Mouse (Mus musculus): ENCODE data around the gene Col13a1. TPM values are rescaled to one million over a fixed set of nuclear protein-coding genes. Genes with fewer than 3 reads are reported as not detected.

Col13a1 gene
- polyA plus RNA-seq, 1 experiment = 0.43 TPM

GRCm38 (mm10) chr10:61936211-61937121 is 42.4 kb downstream of the Col13a1 start:
- Histone ChIP-seq H3K27ac (ENCODE audit: control insufficient read depth, insufficient read depth, low read depth, low read length) (no peak overlapping the region), H3K36me3 (ENCODE audit: control insufficient read depth, insufficient read depth, low read length) (no peaks in the 10 kb centered on the region), H3K27me3 (ENCODE audit: control insufficient read depth, insufficient read depth, low read length) (no peaks in the 10 kb centered on the region), H3K4me1 (ENCODE audit: control insufficient read depth, insufficient read depth, low read length) (peaks cover 9% of the 10 kb centered on the region), H3K4me3 (ENCODE audit: control insufficient read depth, low read depth, low read length) (no peak overlapping the region)
- no peak for TF ChIP-seq POLR2A (IDR thresholded peaks at IDR 0.05; ENCODE audit: control insufficient read depth, low read depth, low read length)
- TF ChIP-seq CTCF (IDR thresholded peaks at IDR 0.05; ENCODE audit: control insufficient read depth, insufficient read depth, insufficient replicate concordance, low read depth, low read length) = no peak

- Histone ChIP-seq H3K27ac (ENCODE audit: control insufficient read depth, insufficient read depth, low read depth, low read length) (no peak overlapping the region), H3K36me3 (ENCODE audit: control insufficient read depth, insufficient read depth, low read length) (no peaks in the 10 kb centered on the region), H3K4me3 (ENCODE audit: control insufficient read depth, low read depth, low read length) (no peak overlapping the region), H3K27me3 (ENCODE audit: control insufficient read depth, insufficient read depth, low read length) (no peaks in the 10 kb centered on the region), H3K4me1 (ENCODE audit: control insufficient read depth, insufficient read depth, low read length) (peaks cover 4% of the 10 kb centered on the region)
- TF ChIP-seq POLR2A (IDR thresholded peaks at IDR 0.05; ENCODE audit: control insufficient read depth, low read depth, low read length) (no peak), CTCF (IDR thresholded peaks at IDR 0.05; ENCODE audit: control insufficient read depth, insufficient read depth, insufficient replicate concordance, low read depth, low read length) (no peak)
Observed at GRCm38 (mm10) chr10:61931678-61932077, 47.2 kb downstream of the Col13a1 start.

GRCm38 (mm10) chr10:61929901-61930300 is 49.0 kb downstream of the Col13a1 start:
- Histone ChIP-seq H3K27ac (ENCODE audit: control insufficient read depth, insufficient read depth, low read depth, low read length) (no peak overlapping the region), H3K36me3 (ENCODE audit: control insufficient read depth, insufficient read depth, low read length) (no peaks in the 10 kb centered on the region), H3K4me3 (ENCODE audit: control insufficient read depth, low read depth, low read length) (no peak overlapping the region), H3K4me1 (ENCODE audit: control insufficient read depth, insufficient read depth, low read length) (no peaks in the 10 kb centered on the region), H3K27me3 (ENCODE audit: control insufficient read depth, insufficient read depth, low read length) (no peaks in the 10 kb centered on the region)
- TF ChIP-seq CTCF (IDR thresholded peaks at IDR 0.05; ENCODE audit: control insufficient read depth, insufficient read depth, insufficient replicate concordance, low read depth, low read length) = no peak
- TF ChIP-seq POLR2A (IDR thresholded peaks at IDR 0.05; ENCODE audit: control insufficient read depth, low read depth, low read length) = no peak

- no peak for TF ChIP-seq POLR2A (IDR thresholded peaks at IDR 0.05; ENCODE audit: control insufficient read depth, low read depth, low read length)
- no peak for TF ChIP-seq CTCF (IDR thresholded peaks at IDR 0.05; ENCODE audit: control insufficient read depth, insufficient read depth, insufficient replicate concordance, low read depth, low read length)
- no peak overlapping the region for H3K27ac ChIP-seq (ENCODE audit: control insufficient read depth, insufficient read depth, low read depth, low read length)
- no peaks in the 10 kb centered on the region for H3K36me3 ChIP-seq (ENCODE audit: control insufficient read depth, insufficient read depth, low read length)
- no peaks in the 10 kb centered on the region for H3K4me1 ChIP-seq (ENCODE audit: control insufficient read depth, insufficient read depth, low read length)
- no peaks in the 10 kb centered on the region for H3K27me3 ChIP-seq (ENCODE audit: control insufficient read depth, insufficient read depth, low read length)
- H3K4me3 ChIP-seq (ENCODE audit: control insufficient read depth, low read depth, low read length) = no peak overlapping the region
Observed at GRCm38 (mm10) chr10:61928725-61929651, 49.9 kb downstream of the Col13a1 start.

- H3K4me3 ChIP-seq (ENCODE audit: control insufficient read depth, low read depth, low read length) = no peak overlapping the region
- H3K4me1 ChIP-seq (ENCODE audit: control insufficient read depth, insufficient read depth, low read length) = no peaks in the 10 kb centered on the region
- H3K27me3 ChIP-seq (ENCODE audit: control insufficient read depth, insufficient read depth, low read length) = no peaks in the 10 kb centered on the region
- TF ChIP-seq POLR2A (IDR thresholded peaks at IDR 0.05; ENCODE audit: control insufficient read depth, low read depth, low read length) (no peak), CTCF (IDR thresholded peaks at IDR 0.05; ENCODE audit: control insufficient read depth, insufficient read depth, insufficient replicate concordance, low read depth, low read length) (no peak)
- H3K36me3 ChIP-seq (ENCODE audit: control insufficient read depth, insufficient read depth, low read length) = no peaks in the 10 kb centered on the region
- H3K27ac ChIP-seq (ENCODE audit: control insufficient read depth, insufficient read depth, low read depth, low read length) = no peak overlapping the region
Observed at GRCm38 (mm10) chr10:61925691-61926090, 53.2 kb downstream of the Col13a1 start.

- no peak for TF ChIP-seq CTCF (IDR thresholded peaks at IDR 0.05; ENCODE audit: control insufficient read depth, insufficient read depth, insufficient replicate concordance, low read depth, low read length)
- Histone ChIP-seq H3K27me3 (ENCODE audit: control insufficient read depth, insufficient read depth, low read length) (no peaks in the 10 kb centered on the region), H3K27ac (ENCODE audit: control insufficient read depth, insufficient read depth, low read depth, low read length) (no peak overlapping the region), H3K4me1 (ENCODE audit: control insufficient read depth, insufficient read depth, low read length) (no peaks in the 10 kb centered on the region; the same call in 1 of the 2 replicates), H3K4me3 (ENCODE audit: control insufficient read depth, low read depth, low read length) (no peak overlapping the region), H3K36me3 (ENCODE audit: control insufficient read depth, insufficient read depth, low read length) (no peaks in the 10 kb centered on the region)
Observed at GRCm38 (mm10) chr10:61920655-61921365, 58.1 kb downstream of the Col13a1 start.
